Mouse (Mus musculus) CD4-positive naive resting alpha-beta T cell, adult 57 days (primary cell): ENCODE data around the gene Cfh. TPM values are rescaled to one million over a fixed set of nuclear protein-coding genes. Genes with fewer than 3 reads are reported as not detected.

Experiments used
- total RNA-seq: library from RNA; stranded (reverse); gene quantifications from one replicate; pipeline ENCODE4 v1.2.4, GENCODE M21; 2023

Gene Cfh
- 0.83 TPM for total RNA-seq

DNA sequence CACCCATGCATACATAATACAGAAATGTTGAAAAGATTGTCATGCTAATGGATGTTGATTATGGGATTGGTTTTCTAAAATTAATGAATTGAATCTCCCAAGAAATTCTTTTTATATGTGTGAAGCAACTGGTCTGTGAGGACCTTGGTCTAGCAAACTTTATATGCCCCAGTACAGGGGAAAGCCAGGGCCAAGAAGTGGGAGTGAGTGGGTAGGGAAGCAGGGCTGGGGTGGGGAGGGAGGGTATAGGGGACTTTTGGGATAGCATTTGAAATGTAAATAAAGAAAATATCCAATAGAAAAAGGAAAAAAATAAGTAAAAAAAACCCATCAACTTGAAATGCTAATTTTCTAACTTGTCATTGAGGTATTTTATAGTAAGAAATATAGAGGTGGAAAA lies at the start of gene Cfh:
Cfh (minus strand) TSS at position 101 of the 400 bp plus-strand sequence.

Other genes starting within 250 kb of the Cfh start
- not detected for gene Kcnt2, start 62.4 kb upstream of the Cfh start, total RNA-seq